Mouse (Mus musculus): Measurements from ENCODE around the gene Akap6.

DNA sequence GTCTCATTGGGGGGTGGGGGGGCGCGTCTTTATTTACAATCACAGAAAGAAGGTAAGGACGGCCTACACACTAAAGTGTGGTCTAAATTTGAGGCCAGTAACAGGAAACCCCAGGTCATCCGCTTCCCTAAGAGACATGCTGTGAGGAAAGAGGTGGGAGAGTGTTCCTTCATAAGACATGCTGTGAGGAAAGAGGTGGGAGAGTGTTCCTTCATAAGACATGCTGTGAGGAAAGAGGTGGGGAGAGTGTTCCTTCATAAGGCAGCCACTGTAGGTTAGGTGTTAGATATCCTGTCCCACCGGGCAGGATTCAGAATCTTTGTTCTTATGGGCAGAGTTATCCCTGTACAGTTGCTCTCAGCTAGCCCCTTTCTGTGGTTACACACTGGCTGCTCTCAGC, 494.5 kb downstream of the Akap6 start:
- TF ChIP-seq POLR2A (IDR thresholded peaks at IDR 0.05; ENCODE audit: control insufficient read depth, extremely low read depth, insufficient read depth, low read length, poor library complexity) (no peak), CTCF (IDR thresholded peaks at IDR 0.05; ENCODE audit: borderline replicate concordance, control insufficient read depth, extremely low read depth, insufficient read depth, low read length, poor library complexity) (no peak)

Data from thymus, adult 2 months (tissue).